Comparison of ENCODE assay signal across 8 mouse cellular contexts in the genomic region with DNA sequence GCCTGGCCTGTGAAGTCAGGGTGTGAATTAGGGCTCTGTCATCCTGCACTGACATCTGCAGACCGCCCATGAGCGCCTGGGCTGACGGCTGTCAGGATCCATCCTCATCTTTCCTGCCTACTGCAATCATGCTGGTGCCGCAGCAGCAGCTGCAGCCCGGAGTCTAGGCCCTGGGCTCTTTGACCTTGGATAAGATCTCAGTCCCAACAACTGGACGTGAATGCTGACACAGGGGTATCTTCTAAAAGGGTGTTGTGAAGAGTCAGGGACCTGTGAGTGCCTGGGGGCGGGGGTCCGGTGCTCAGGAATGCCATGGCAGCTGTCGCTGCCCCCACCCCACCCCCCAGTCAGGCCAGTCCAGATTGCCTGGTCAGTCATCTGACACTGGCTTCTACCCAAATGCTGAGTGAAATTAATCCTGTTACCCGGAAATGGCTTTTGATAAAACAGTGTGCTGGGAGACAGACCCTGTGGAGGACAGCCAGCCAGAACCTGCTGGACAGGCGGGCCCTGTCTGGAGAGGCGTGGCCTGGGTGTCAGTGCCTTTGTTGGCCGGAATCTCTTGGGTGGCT. TPM values are rescaled to one million over a fixed set of nuclear protein-coding genes. Genes with fewer than 3 reads are reported as not detected.
DNase-seq lines count a peak whose midpoint lies in the region; ATAC-seq lines count a peak whose summit lies in the region.

No protein-coding gene starts in this region.

- peak overlapping the region; percentile 85 for H3K27ac ChIP-seq in forebrain, embryonic 10.5 days
- H3K27ac ChIP-seq in limb, embryonic 10.5 days: peak overlapping the region; percentile 76
- peak overlapping the region; percentile 95 for H3K27ac ChIP-seq in midbrain, embryonic 13.5 days

- no peaks in the 10 kb centered on the region for H3K9me3 ChIP-seq in forebrain, embryonic 10.5 days
- no peaks in the 10 kb centered on the region for H3K9me3 ChIP-seq in limb, embryonic 10.5 days (replicated peaks)
- no peaks in the 10 kb centered on the region for H3K9me3 ChIP-seq in midbrain, embryonic 13.5 days

- peak overlapping the region; percentile 34 for H3K4me3 ChIP-seq in forebrain, embryonic 10.5 days
- H3K4me3 ChIP-seq in limb, embryonic 10.5 days: peak overlapping the region; percentile 3; the same call in 1 of the 2 replicates
- H3K4me3 ChIP-seq in midbrain, embryonic 13.5 days (replicated peaks): peak overlapping the region; percentile 12; the same call in 1 of the 2 replicates

- DNase-seq in urinary bladder, adult 18-20 months (ENCODE audit: low spot score in 2 of 2): peak; percentile 65 to 81
- DNase-seq in urinary bladder, adult 2 months (ENCODE audit: low spot score): no peak
- DNase-seq in forebrain, embryonic 10.5 days (ENCODE audit: extremely low spot score, low spot score): peak; percentile 55
- DNase-seq in heart, postnatal 14 days: peak; percentile 77 to 82
- DNase-seq in limb, embryonic 10.5 days (ENCODE audit: low spot score): peak; percentile 59
- DNase-seq in frontal cortex, postnatal 14 days (ENCODE audit: low spot score in 2 of 2): no peak
- DNase-seq in right cerebral cortex, postnatal 14 days: no peak

- 12% methylated on average over 13 of the region's 13 CpGs for WGBS in forebrain, embryonic 10.5 days
- WGBS in limb, embryonic 10.5 days: 18% methylated on average over 13 of the region's 13 CpGs
- WGBS in midbrain, embryonic 13.5 days: 3% methylated on average over 13 of the region's 13 CpGs

- peak; percentile 83 for ATAC-seq in midbrain, embryonic 13.5 days

- intact Hi-C loops in heart, postnatal 14 days (cut with DNase I): no loop called here

- H3K27me3 ChIP-seq in forebrain, embryonic 10.5 days (ENCODE audit: poor library complexity, severe bottlenecking): no peaks in the 10 kb centered on the region
- H3K27me3 ChIP-seq in limb, embryonic 10.5 days (ENCODE audit: low read depth, poor library complexity, severe bottlenecking): no peaks in the 10 kb centered on the region
- H3K27me3 ChIP-seq in midbrain, embryonic 13.5 days: no peaks in the 10 kb centered on the region

- peaks cover 77% of the 10 kb centered on the region for H3K4me1 ChIP-seq in forebrain, embryonic 10.5 days
- H3K4me1 ChIP-seq in limb, embryonic 10.5 days: peaks cover 69% of the 10 kb centered on the region
- peaks cover 86% of the 10 kb centered on the region for H3K4me1 ChIP-seq in midbrain, embryonic 13.5 days (replicated peaks)

- H3K4me2 ChIP-seq in midbrain, embryonic 13.5 days (replicated peaks): peak overlapping the region; percentile 51

- peaks cover 25% of the 10 kb centered on the region for H3K36me3 ChIP-seq in forebrain, embryonic 10.5 days (replicated peaks)
- H3K36me3 ChIP-seq in limb, embryonic 10.5 days: peaks cover 39% of the 10 kb centered on the region
- H3K36me3 ChIP-seq in midbrain, embryonic 13.5 days: no peaks in the 10 kb centered on the region

- H3K9ac ChIP-seq in midbrain, embryonic 13.5 days (replicated peaks): peak overlapping the region; percentile 50; the same call in 1 of the 2 replicates

RNA-seq across cellular contexts. Expression of a gene that starts 23.4 kb away (rescaled TPM):
- 34.1 and 53.6 TPM in 2 replicates for polyA plus RNA-seq in urinary bladder, adult 2 months (2012; rRNA removed)
- polyA plus RNA-seq in forebrain, embryonic 10.5 days (2016; fragmentation: Nextera tagmentation; extraction: Ambion mirVana): 48.2 and 50.1 TPM in 2 replicates
- 100 to 1,000 TPM in 1 of 2 experiments, 10 to 100 TPM in 1; 92.9 to 101 TPM for total RNA-seq in heart, postnatal 14 days (2021)
- polyA plus RNA-seq in limb, embryonic 10.5 days (2016; fragmentation: Nextera tagmentation; extraction: Ambion mirVana): 71.2 and 80.3 TPM in 2 replicates
- 68.4 and 77.5 TPM in 2 replicates for polyA plus RNA-seq in midbrain, embryonic 13.5 days (2015; fragmentation: Nextera tagmentation; extraction: Ambion mirVana)

Comparison
In these comparisons a context has a peak if more than half of its experiments do, and no peak if none do; other contexts are left out.
1. DNase-seq: peak in urinary bladder, adult 18-20 months (2 of 2), forebrain, embryonic 10.5 days (single experiment), heart, postnatal 14 days (2 of 2) and limb, embryonic 10.5 days (single experiment); none in urinary bladder, adult 2 months (single experiment), frontal cortex, postnatal 14 days (0 of 2) and right cerebral cortex, postnatal 14 days (single experiment).
2. Peak in every context shown above with its lines, with median percentiles within 50 percentile points of each other: H3K27ac ChIP-seq and H3K4me3 ChIP-seq.